Mouse (Mus musculus): ENCODE measurements around the gene Ets1.

DNA sequence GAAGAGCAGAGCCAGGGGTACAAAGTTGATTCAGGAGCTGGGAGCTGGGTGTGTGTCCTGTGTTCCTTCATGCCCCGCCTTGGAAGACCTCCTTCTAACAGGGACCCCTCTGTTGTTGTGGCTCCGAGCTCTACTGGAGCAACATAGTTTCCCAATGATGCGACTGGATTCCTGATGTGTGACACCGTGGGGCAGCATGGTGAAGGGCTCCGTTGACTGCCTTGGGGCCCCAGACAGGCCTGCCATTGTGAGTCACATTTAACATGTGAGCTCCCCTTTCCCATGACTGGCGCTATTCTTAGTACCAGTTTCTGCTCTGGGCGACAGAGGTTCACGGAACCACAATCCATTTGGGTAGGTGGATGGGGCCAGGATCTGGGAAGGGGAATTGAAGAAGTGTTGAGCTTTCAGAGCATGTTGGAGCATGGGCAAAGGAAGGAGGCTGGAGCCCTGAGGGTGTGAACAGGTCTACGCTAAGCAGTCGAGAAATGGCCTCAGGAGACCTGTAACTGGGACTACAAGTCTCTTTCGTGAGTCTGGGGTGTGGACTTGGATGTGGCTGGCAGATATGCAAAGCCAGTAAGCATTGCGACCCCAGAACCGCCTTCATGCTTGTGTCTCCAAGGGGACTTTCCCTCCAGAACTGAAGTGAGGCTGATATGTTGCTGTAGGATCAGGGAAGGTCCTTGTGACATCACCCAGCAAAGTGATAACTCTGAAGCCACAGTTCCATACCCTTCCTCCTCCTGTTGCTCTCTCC is 113.9 kb downstream of the Ets1 start:
- TF ChIP-seq POLR2A (IDR thresholded peaks at IDR 0.05; ENCODE audit: low read depth, low read length) (no peak), CTCF (IDR thresholded peaks at IDR 0.05; ENCODE audit: borderline replicate concordance, insufficient read depth, low read length) (no peak)
